In the genomic region with DNA sequence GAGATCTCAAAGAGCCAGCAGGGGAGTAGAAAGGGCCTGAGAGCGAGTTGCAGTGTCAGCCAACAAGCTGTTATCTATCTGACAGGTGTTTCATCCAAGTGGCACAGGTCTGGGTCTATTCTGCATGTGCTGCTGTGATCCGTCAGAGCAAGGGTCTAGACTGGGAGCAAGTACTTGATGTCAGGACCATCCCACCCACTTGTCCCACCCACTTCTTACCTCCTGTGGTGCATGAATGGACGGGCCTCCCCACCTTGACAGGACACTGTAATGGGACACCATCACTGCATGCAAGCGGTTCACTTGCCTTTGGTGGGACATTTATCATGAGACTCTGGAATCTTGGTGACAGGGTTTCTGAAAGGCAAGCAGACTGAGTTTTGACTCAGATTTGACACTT, we compare ENCODE assay signal across 9 mouse cellular contexts. TPM values are rescaled to one million over a fixed set of nuclear protein-coding genes. Genes with fewer than 3 reads are reported as not detected.
DNase-seq lines count a peak whose midpoint lies in the region; ATAC-seq and TF ChIP-seq lines count a peak whose summit lies in the region.
"Had no signal": no experiment of that assay in that cellular context is flagged by ENCODE, and none has a peak within 500 bp of the region (broad histone marks: within the 10 kb centered on the region; RNA-seq: fewer than 3 reads in every experiment).

No protein-coding gene starts in this region.

- peak overlapping the region; percentile 90 for H3K27ac ChIP-seq in heart, embryonic 10.5 days
- no peak overlapping the region for H3K27ac ChIP-seq in forebrain, embryonic 11.5 days (ENCODE audit: low read depth, low read length)
- H3K27ac ChIP-seq in liver, embryonic 14.5 days = peak overlapping the region; percentile 69

- H3K9ac ChIP-seq in forebrain, embryonic 11.5 days (ENCODE audit: low read length) = peak overlapping the region; percentile 69
- H3K9ac ChIP-seq in liver, embryonic 14.5 days (replicated peaks) = peak overlapping the region; percentile 92

- H3K9me3 ChIP-seq in heart, embryonic 10.5 days = no peaks in the 10 kb centered on the region
- no peaks in the 10 kb centered on the region for H3K9me3 ChIP-seq in forebrain, embryonic 11.5 days (ENCODE audit: control insufficient read depth, low read length)
- no peaks in the 10 kb centered on the region for H3K9me3 ChIP-seq in liver, embryonic 14.5 days (ENCODE audit: control insufficient read depth, low read length)
- H3K9me3 ChIP-seq: G1E had no signal

- H3K4me2 ChIP-seq in forebrain, embryonic 11.5 days (ENCODE audit: low read depth, low read length, severe bottlenecking) = peak overlapping the region; percentile 85
- H3K4me2 ChIP-seq in liver, embryonic 14.5 days (ENCODE audit: low read depth) = peak overlapping the region; percentile 94

- peaks cover 70% of the 10 kb centered on the region for H3K4me1 ChIP-seq in heart, embryonic 10.5 days
- H3K4me1 ChIP-seq in forebrain, embryonic 11.5 days (replicated peaks; ENCODE audit: control insufficient read depth, insufficient read depth, low read length) = peaks cover 13% of the 10 kb centered on the region; the same call in 1 of the 2 replicates
- H3K4me1 ChIP-seq in liver, embryonic 14.5 days (replicated peaks; ENCODE audit: control insufficient read depth in 2 of 2, insufficient read depth in 2 of 2, low read length in 1 of 2) = peaks cover 11 to 31% of the 10 kb centered on the region in 2 experiments; a peak in 3 of 4 replicates

- DNase-seq in heart, embryonic 10.5 days (ENCODE audit: low spot score) = no peak
- DNase-seq in heart, postnatal 4 days = no peak
- no peak for DNase-seq in forebrain, embryonic 11.5 days (ENCODE audit: low spot score)
- no peak for DNase-seq in liver, embryonic 14.5 days (ENCODE audit: low read depth in 3 of 3, low spot score in 3 of 3)
- no peak for DNase-seq in cerebellum, adult 9-10 months
- no peak for DNase-seq in layer of hippocampus, postnatal 25 days (ENCODE audit: extremely low spot score in 1 of 2, low spot score in 1 of 2)
- DNase-seq in testis, postnatal 10 days (ENCODE audit: low spot score) = no peak

- H3K27me3 ChIP-seq in heart, embryonic 10.5 days (ENCODE audit: insufficient read depth, poor library complexity, severe bottlenecking) = no peaks in the 10 kb centered on the region
- H3K27me3 ChIP-seq in C2C12 (ENCODE audit: control insufficient read depth, insufficient read depth, insufficient read length) = no peaks in the 10 kb centered on the region
- H3K27me3 ChIP-seq in forebrain, embryonic 11.5 days (ENCODE audit: control insufficient read depth, insufficient read depth, low read length) = no peaks in the 10 kb centered on the region
- no peaks in the 10 kb centered on the region for H3K27me3 ChIP-seq in liver, embryonic 14.5 days (ENCODE audit: control insufficient read depth, insufficient read depth, low read length)

- peak overlapping the region; percentile 73 for H3ac ChIP-seq in C2C12 (ENCODE audit: control insufficient read depth, insufficient read length, low read depth)

- H3K36me3 ChIP-seq in heart, embryonic 10.5 days = peaks cover 4% of the 10 kb centered on the region; the same call in 1 of the 2 replicates
- H3K36me3 ChIP-seq in C2C12 (ENCODE audit: control insufficient read depth, insufficient read depth) = peaks cover 9% of the 10 kb centered on the region
- H3K36me3 ChIP-seq in forebrain, embryonic 11.5 days (ENCODE audit: control insufficient read depth, insufficient read depth, low read length) = no peaks in the 10 kb centered on the region
- no peaks in the 10 kb centered on the region for H3K36me3 ChIP-seq in liver, embryonic 14.5 days (replicated peaks; ENCODE audit: control insufficient read depth, insufficient read depth, low read depth)
- H3K36me3 ChIP-seq: G1E had no signal

- peaks cover 53% of the 10 kb centered on the region for H3K79me2 ChIP-seq in C2C12 (ENCODE audit: control insufficient read depth, insufficient read depth)

- peak overlapping the region; percentile 82 for H3K4me3 ChIP-seq in heart, embryonic 10.5 days
- H3K4me3 ChIP-seq in C2C12 (ENCODE audit: insufficient read depth, poor library complexity, severe bottlenecking) = peak overlapping the region; percentile 57
- peak overlapping the region; percentile 46 for H3K4me3 ChIP-seq in forebrain, embryonic 11.5 days (ENCODE audit: low read depth, low read length)
- H3K4me3 ChIP-seq in liver, embryonic 14.5 days (ENCODE audit: insufficient read depth in 1 of 2, low read depth in 2 of 2, low read length in 2 of 2) = peak overlapping the region; percentile 82 to 87

- H3K79me3 ChIP-seq in C2C12 (ENCODE audit: low read depth) = peaks cover 28% of the 10 kb centered on the region

- TF ChIP-seq EP300 in liver, embryonic 14.5 days (IDR thresholded peaks at IDR 0.05; ENCODE audit: low read depth) = no peak

- 8% methylated on average over 4 of the region's 4 CpGs for WGBS in heart, embryonic 10.5 days
- WGBS in forebrain, embryonic 11.5 days = 34% methylated on average over 4 of the region's 4 CpGs
- 22% methylated on average over 4 of the region's 4 CpGs for WGBS in liver, embryonic 14.5 days (ENCODE audit: insufficient replicate concordance)

- ATAC-seq in forebrain, embryonic 11.5 days (replicated peaks; ENCODE audit: low FRiP score) = no peak
- ATAC-seq in liver, embryonic 14.5 days (ENCODE audit: insufficient read depth) = no peak

- no peak for TF ChIP-seq CTCF in C2C12 (IDR thresholded peaks at IDR 0.05; ENCODE audit: control insufficient read depth, insufficient read depth, insufficient read length)
- TF ChIP-seq CTCF in liver, embryonic 14.5 days (IDR thresholded peaks at IDR 0.05; ENCODE audit: low read depth) = no peak

TF ChIP-seq in C2C12, 6 proteins besides CTCF, POLR2A, EP300 and RAD21:
- TF ChIP-seq FOSL1 (IDR thresholded peaks at IDR 0.05; ENCODE audit: insufficient read depth, low read length, poor library complexity, severe bottlenecking) (no peak), CEBPB (IDR thresholded peaks at IDR 0.05; ENCODE audit: low read depth) (no peak)

RNA-seq across cellular contexts. Expression of a gene that starts 10.0 kb away (rescaled TPM):
- polyA plus RNA-seq in heart, embryonic 10.5 days (2016; fragmentation: Nextera tagmentation; extraction: Ambion mirVana) = 202 and 238 TPM in 2 replicates
- total RNA-seq in heart, postnatal 4 days (2021) = 100 to 1,000 TPM; 262 to 267 TPM
- polyA plus RNA-seq in C2C12 (2012; fragmentation: generic; extraction: Trizol) = 427 TPM
- polyA plus RNA-seq in forebrain, embryonic 11.5 days (2014; fragmentation: Nextera tagmentation; extraction: Ambion mirVana) = 37.1 and 39.1 TPM in 2 replicates
- 35.7 and 38.2 TPM in 2 replicates for polyA plus RNA-seq in liver, embryonic 14.5 days (2012; rRNA removed)
- 33.8 and 34.7 TPM in 2 replicates for polyA plus RNA-seq in liver, embryonic 14.5 days (2014; fragmentation: Nextera tagmentation; extraction: Ambion mirVana)
- total RNA-seq in layer of hippocampus, postnatal 25 days (2021) = 100 to 1,000 TPM; 197 to 219 TPM

RNA-seq across cellular contexts. Expression of a gene that starts 36.1 kb away (rescaled TPM):
- 63.2 and 65.3 TPM in 2 replicates for polyA plus RNA-seq in heart, embryonic 10.5 days (2016; fragmentation: Nextera tagmentation; extraction: Ambion mirVana)
- 10 to 100 TPM; 40.7 to 43.8 TPM for total RNA-seq in heart, postnatal 4 days (2021)
- 318 TPM for polyA plus RNA-seq in C2C12 (2012; fragmentation: generic; extraction: Trizol)
- 21.5 and 24.2 TPM in 2 replicates for polyA plus RNA-seq in forebrain, embryonic 11.5 days (2014; fragmentation: Nextera tagmentation; extraction: Ambion mirVana)
- 3.2 TPM in 2 replicates for polyA plus RNA-seq in liver, embryonic 14.5 days (2012; rRNA removed)
- polyA plus RNA-seq in liver, embryonic 14.5 days (2014; fragmentation: Nextera tagmentation; extraction: Ambion mirVana) = 4.5 and 5.2 TPM in 2 replicates
- 10 to 100 TPM; 17.2 to 22.7 TPM for total RNA-seq in layer of hippocampus, postnatal 25 days (2021)

RNA-seq across cellular contexts. Expression of a gene that starts 49.4 kb away (rescaled TPM):
- 2,290 and 3,821 TPM in 2 replicates for polyA plus RNA-seq in heart, embryonic 10.5 days (2016; fragmentation: Nextera tagmentation; extraction: Ambion mirVana)
- total RNA-seq in heart, postnatal 4 days (2021) = 1,000 to 10,000 TPM; 2,021 to 2,289 TPM
- polyA plus RNA-seq in C2C12 (2012; fragmentation: generic; extraction: Trizol) = 44.6 TPM
- polyA plus RNA-seq in forebrain, embryonic 11.5 days (2014; fragmentation: Nextera tagmentation; extraction: Ambion mirVana) = 0.65 and 1.1 TPM in 2 replicates
- 0.95 and 1.3 TPM in 2 replicates for polyA plus RNA-seq in liver, embryonic 14.5 days (2012; rRNA removed)
- polyA plus RNA-seq in liver, embryonic 14.5 days (2014; fragmentation: Nextera tagmentation; extraction: Ambion mirVana) = 1.5 and 1.7 TPM in 2 replicates
- 1 to 10 TPM; 4.1 to 5.9 TPM for total RNA-seq in layer of hippocampus, postnatal 25 days (2021)

Comparison
In these comparisons a context has a peak if more than half of its experiments do, and no peak if none do; other contexts are left out.
1. RNA of a gene that starts 49.4 kb away (polyA plus RNA-seq): 2,290 to 3,821 TPM in heart, embryonic 10.5 days; 44.6 TPM in C2C12 (single experiment), 0.95 to 1.7 TPM in liver, embryonic 14.5 days and 0.65 to 1.1 TPM in forebrain, embryonic 11.5 days; every median in the first group is over 10 times any median in the second.
2. Peak in every context shown above with its lines, with median percentiles within 50 percentile points of each other: H3K4me3 ChIP-seq.